Mouse (Mus musculus) cerebellum, postnatal 10 days (tissue): ENCODE results near the gene Spint5.

Experiments used
- DNase-seq, 2 experiments: peaks; one replicate each; pipeline ENCODE4 v3.0.0; 2021; ENCODE audit warnings: mixed read lengths in 2 of 2

Gene Spint5

DNA sequence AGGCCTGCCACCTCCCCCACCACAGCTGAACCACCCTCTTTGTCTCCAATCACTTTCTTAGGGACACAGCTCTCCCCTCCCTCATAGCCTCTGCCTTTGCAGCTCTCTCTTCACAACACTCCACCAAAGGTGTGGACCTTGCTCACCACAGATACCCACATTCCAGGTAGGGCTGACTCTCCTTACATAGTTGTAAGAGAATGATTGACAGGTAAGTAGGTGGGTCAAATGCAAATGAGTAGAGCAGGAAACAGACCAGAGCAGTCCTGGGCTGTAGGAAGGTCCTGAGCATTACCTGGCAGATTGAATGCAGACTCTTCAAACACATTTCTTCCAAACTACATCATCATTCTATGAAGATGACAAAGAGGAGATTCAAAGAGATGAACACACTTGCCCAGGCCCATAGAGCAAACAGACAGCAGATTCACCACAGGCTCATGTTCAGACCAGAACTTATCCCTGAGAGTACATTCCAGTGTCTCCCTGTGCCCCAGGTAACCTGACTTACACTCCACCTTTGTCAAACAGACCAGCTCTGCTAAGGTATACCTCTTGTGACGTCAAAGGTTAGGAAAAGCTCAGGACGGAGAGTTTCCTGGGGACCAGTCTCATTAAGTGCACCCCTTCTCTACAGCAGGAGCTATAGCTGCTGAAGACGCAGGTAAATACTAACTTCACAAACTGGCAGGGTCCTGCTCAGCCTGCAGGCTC, 22.4 kb downstream of the Spint5 start:
- no peak for DNase-seq

DNA sequence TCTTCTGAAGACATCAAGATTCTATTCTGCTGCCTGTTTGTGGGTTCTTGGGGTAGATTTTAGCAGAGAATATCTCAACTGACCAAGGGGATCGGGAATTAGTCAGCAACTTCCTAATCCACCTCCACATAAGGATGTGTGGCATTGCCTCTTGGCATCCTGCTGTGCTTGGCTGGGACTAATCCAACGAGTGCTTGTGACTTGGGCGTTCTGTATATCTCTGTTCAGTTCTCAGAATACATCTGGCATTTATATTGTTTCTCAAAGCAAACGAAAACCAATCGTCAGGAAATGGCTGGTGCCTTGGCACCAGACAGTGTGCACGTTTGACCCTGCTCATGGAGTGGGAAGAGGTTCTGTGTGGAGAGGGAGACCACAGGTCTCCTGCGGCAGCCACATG, 24.8 kb downstream of the Spint5 start:
- no peak for DNase-seq

- DNase-seq: no peak
Measured at GRCm38 (mm10) chr2:164744987-164745386, 29.9 kb downstream of the Spint5 start.

DNA sequence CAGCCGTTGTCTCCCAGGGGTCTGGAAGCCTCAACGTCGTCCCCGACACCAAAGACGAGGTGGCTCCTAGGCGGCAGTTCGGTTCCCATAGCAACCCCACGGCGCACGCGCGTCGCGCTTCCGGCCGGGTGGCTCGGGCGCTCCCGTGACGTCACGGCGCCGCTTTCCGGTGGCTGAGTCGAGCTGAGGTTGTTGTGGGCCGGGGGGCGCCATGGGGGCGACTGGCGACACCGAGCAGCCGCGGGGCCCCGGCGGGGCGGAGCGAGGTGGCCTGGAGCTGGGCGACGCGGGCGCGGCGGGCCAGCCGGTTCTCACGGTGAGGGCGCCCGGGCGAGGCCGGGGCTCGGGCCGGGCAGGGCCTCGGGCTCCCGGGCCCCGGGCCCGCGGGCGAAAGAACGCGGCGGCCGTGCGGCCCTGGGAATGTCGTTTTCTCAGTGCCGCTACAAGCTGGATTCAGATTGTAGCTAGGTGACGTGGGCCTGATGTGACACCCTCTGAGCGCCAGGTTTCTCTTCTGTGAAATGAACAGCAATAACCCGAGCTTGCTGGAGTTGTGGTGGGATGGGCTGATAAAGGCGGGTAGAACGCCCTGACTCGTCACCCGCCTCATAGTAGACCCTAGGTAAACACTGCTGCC, 30.9 kb downstream of the Spint5 start, which contains the start of the genes Wfdc3 and Dnttip1:
Gene Wfdc3 (minus strand): TSS at position 89 of the 637 bp plus-strand sequence.
Gene Dnttip1 (plus strand): TSS at position 141 of the 637 bp plus-strand sequence.
- peak; percentile 97 for DNase-seq

DNA sequence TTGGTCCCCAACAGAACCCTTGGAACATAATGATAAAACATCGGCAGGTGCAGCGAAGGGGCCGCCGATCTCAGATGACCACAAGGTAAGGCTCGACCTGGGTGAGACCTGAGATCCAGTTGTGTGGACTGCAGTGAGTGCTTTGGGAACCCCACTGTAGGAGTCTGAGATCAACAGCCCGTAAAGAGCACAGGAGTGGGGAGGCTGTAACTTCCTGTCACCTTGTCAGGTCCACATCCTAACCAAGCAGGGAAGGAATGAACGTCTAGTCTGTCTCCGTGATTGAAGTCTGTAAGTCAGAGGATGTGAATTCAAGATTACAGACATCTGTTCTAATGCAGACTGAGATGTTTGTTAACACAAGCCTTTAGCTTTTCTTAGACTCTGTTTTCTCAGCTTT, 31.6 kb downstream of the Spint5 start:
- DNase-seq: no peak

GRCm38 (mm10) chr2:164748191-164748590, 33.1 kb downstream of the Spint5 start:
- DNase-seq: no peak

GRCm38 (mm10) chr2:164748991-164749390, 33.9 kb downstream of the Spint5 start:
- DNase-seq: no peak

DNA sequence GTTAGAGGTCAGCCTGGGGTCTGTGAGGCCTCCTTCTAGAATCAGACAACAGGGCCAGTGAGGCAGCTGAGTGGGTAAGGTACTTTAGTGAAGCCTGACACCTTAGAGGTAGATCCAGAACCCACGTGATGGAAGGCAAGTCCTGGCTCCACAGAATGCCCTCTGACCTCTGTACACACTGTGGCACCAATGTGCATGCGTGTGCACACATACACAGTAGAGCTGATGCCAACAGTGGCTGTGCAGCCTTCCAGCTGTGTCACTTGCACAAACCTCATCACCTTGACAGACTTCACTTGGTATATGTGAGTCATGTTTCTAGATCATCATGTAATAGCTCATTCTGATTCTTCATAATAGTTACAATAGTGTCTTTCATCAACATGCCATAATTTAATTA, 37.3 kb downstream of the Spint5 start:
- no peak for DNase-seq

DNA sequence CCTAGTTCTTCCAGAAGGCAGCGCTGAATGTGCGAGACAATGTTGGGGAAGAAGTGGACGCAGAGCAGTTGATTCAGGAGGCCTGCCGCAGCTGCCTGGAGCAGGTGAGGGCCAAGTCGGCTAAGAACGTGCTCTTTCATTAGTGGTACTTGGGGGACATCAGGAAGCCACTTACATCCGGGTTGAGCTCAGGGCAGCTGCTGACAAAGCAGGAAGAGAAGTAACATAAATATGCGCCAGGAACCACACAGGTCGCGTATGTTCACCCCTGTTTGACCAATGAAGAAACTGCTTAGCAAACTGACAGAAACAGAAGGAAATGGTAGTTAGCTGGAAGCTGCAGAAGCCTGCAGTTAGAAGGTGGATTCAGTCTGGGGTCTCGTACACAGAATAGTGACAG, 39.0 kb downstream of the Spint5 start:
- DNase-seq: no peak

DNA sequence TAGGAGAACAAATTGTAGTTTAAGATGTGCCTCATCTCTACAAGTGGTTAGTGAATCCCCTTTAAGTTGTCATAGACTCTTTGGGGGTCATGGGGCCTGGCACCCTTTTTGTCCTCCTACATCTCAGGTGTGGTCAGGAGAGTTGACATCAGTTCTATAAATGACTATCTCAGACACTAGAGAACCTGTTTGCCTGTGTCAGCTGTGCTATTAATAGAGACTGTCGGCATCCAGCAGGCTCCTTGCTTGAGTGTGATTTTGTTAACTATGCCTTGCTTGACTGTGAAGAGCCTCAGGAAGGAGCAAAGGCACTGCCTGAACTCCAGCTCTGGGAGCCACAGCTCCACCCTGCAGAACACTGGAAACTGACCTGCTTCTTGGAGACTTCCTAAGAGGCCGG, 39.7 kb downstream of the Spint5 start:
- no peak for DNase-seq

DNA sequence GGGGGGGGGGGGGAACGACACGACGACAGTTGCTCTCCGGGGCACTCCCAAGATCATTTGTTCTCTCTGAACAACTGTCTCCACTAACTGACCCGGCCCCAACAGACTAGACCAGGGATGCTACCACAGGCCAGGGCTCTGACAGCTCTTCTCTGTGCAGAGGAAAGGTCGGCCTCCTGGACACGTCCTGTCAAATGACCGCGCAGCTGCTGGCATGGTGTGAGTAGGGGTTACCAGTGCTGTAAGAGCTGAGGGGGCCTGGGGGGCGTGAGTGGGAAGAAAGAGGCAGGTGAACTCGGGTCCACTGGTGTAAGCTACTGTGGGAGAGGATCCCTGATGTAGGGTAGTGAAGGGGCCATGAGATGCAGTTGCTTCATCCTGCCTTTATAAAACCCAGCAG, 42.7 kb downstream of the Spint5 start:
- no peak for DNase-seq

- DNase-seq: no peak
Measured at GRCm38 (mm10) chr2:164758692-164759091, 43.6 kb downstream of the Spint5 start.

DNA sequence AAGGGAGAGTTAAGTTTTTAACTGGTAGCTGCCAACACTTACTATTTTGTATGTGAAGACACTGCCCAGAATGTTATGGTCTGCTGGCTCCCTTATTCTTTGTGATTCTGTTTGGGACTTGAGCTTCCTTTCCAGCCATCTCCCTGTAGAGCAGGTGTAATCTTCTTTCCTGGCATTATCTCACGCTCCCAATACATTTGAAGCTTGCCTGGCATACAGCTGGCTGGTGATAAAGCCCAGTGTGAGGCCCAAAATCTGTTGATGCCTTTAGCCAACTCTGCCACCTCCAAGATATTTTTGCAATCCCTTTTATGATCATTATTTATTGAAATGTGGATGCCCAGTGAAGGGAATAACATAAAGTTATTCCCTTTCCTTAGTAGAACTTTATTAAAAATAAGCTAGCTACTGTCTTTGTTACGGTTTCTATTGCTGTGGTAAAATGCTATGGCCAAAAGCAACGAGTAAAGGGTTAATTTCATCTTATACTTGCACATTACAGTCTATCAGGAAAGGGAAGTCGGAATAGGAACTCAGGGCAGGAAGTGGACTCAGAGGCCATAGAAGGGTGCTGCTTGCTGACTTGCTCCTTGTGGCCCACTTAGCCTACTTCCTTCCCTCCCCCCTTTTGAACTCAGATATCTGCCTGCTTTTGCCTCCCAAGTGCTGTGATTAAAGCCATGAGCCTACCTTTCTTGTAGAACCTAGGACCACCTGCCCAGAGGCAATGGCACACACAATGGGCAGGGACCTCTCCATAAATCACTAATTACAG, 45.1 kb downstream of the Spint5 start:
- DNase-seq: no peak

GRCm38 (mm10) chr2:164761502-164761901, 46.4 kb downstream of the Spint5 start:
- peak; percentile 57 to 68 for DNase-seq

DNA sequence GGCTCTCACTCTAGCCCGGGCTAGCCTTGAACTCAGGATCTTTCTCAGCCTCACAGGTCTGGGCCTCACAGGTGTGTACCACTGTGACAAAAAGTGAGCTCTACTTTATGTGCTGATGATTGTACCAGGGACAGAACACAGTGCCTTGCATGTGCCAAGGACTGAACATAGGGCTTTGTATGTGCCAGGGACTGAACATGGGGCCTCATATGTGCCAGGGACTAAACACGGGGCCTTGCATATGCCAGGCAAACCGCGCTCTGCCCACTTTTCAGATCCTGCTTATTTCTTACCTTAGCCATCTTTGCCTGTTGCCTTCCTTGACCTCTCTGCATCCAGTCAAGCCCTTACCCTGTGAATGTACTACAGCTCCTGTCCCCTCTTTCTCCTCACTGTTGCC, 46.9 kb downstream of the Spint5 start:
- DNase-seq: peak; percentile 22 to 43

DNA sequence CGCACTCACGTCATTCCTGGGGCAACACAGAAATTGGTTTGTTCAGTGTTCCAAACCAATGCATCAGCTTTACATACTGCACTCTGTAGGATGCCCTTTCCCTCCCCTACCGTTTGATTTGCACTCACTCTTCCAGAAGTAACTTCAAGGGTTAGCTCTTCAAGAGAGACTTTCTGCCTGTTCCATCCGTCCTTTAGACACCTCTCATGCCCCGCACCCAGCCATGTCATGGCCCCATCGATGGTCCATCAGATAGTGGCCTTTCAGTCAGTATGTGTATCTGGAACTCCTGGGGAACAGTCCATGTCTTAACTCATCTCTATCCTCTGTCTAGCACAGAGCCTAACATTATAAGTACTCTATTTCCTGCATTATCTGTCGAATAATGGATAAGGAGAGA, 47.5 kb downstream of the Spint5 start:
- DNase-seq: no peak

- no peak for DNase-seq
Measured at GRCm38 (mm10) chr2:164765841-164766240, 50.7 kb downstream of the Spint5 start.
